Mouse (Mus musculus) erythroblast, embryonic 14.5 days (primary cell): Measurements from ENCODE around the gene Dlst.

Experiments used
- GATA1 ChIP-seq: IDR thresholded peaks from 2 replicates; pipeline ENCODE4 v1.6.1; 2012; ENCODE audit warnings: low read length, inconsistent platforms, mixed read lengths
- TAL1 ChIP-seq: IDR thresholded peaks from 3 replicates; pipeline ENCODE4 v1.6.1; 2012; ENCODE audit warnings: low read length, inconsistent platforms, mixed read lengths

DNA sequence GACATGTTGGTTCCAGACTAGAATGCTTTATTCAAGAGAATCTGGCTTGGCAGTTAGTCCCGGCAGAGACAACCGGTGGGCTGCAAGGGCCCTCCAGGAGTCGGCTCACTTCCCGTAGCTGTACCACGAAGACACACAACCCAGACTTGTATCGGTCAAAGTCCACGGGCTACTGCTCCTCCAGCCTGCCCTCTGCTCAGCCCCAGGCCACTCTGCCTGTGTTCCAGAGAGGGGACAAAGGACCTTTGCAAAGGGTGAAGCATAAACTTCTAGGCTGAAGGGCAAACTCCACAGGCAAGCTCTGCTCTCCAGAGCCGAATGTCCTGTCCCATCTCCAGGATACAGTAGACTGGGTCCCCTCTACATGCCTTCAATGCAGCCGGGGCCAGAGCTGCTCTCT, 56.0 kb downstream of the Dlst start:
- TF ChIP-seq GATA1 (no peak), TAL1 (no peak)
